Mouse (Mus musculus): ENCODE measurements at regions not wholly inside any gene's neighbourhood (a gene's known extent, or its start where the extent isn't known, plus 50 kb on each side); places are given as distances from the start of the nearest gene placed in this dataset.

DNA sequence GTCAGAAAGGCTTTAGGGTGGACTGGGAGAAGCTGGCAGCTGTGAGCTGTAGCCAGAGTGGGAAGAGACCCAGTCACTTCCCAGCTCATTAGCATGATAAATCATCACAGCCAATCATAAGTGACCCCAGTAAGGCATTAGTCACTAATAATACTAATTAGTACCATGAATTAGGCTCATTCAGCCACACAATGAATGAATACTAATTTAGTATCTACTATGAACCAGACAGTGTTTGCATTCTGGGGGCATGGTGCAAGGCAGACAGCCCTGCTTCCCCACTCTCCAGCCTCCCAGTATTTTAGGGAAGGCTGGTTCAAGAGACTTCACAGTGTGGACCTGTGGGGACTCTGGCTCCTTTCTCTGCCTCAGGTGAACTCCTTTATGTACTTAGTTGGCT, 523.7 kb downstream of the Tbc1d22a start:
- DNase-seq (ENCODE audit: low spot score) = no peak

GRCm38 (mm10) chr15:86738356-86738755, 524.1 kb downstream of the Tbc1d22a start:
- DNase-seq (ENCODE audit: low spot score) = no peak

GRCm38 (mm10) chr15:86738776-86739175, 524.5 kb downstream of the Tbc1d22a start:
- DNase-seq (ENCODE audit: low spot score) = no peak

GRCm38 (mm10) chr15:86751436-86752136, 537.3 kb downstream of the Tbc1d22a start:
- no peak for DNase-seq (ENCODE audit: low spot score)

GRCm38 (mm10) chr15:86763581-86764375, 549.5 kb downstream of the Tbc1d22a start:
- DNase-seq (ENCODE audit: low spot score) = no peak

DNA sequence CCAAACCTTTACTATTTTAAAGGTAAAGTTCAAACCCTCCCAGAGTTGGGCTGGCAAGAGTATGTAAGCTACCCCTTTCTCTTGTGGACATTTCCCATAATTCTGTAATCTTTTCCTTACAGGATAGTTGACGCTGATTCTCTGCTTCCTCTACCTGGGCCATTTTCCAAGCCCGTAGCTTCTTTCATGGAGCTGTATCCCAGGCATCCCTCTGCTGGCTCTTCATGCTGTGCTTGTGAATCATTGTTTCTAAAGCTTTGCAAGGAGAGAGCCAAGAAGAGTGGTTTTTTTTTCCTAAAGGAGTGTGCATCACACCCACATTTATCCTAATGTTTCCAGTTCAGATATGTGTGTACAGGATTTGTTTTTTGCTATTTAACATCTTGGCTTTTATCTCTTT, 553.4 kb downstream of the Tbc1d22a start:
- DNase-seq (ENCODE audit: low spot score) = no peak

DNA sequence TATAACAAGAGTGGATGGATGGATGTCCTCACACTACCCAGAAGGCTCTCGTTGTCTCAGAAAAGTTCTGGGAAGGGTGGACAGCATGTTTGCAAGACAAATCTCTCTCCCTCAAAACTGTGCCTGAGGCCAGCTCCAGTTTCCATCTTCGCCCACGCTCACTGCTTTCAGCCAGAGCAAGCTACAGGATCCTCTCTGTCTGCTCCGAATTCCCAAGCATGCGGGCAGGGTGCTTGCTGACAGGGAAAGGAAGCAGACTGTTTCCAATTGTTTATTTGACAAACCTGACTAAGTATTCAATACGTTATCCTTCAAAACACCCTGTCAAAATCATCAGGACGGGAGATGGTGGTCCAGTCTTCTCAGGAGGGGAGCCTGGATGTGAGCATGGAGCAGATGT, 558.8 kb downstream of the Tbc1d22a start:
- DNase-seq (ENCODE audit: low spot score) = no peak

- DNase-seq (ENCODE audit: low spot score) = no peak
Observed at GRCm38 (mm10) chr15:86777998-86778397, 563.7 kb downstream of the Tbc1d22a start.

- no peak for DNase-seq (ENCODE audit: low spot score)
Observed at GRCm38 (mm10) chr15:86781160-86781559, 566.9 kb downstream of the Tbc1d22a start.

DNA sequence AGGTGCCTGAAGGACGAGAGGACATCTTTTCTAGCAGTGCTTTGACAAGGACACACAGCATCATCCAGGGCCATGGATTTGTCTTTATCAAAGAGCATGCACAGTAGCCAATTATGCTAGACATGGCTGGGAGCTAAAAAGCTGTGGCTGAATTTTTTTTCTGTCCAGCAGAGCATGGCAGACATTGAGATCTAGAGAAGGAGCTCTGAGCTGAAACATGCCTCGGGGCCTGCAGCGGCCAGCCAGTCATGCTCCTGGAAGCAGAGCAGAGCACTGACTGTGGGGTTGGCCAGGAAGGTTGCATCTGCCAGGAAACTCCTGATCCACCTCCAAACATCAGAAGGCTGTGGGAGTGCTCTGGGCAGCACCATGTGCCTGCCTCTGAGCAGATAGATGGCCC, 580.5 kb downstream of the Tbc1d22a start:
- DNase-seq (ENCODE audit: low spot score) = no peak

DNA sequence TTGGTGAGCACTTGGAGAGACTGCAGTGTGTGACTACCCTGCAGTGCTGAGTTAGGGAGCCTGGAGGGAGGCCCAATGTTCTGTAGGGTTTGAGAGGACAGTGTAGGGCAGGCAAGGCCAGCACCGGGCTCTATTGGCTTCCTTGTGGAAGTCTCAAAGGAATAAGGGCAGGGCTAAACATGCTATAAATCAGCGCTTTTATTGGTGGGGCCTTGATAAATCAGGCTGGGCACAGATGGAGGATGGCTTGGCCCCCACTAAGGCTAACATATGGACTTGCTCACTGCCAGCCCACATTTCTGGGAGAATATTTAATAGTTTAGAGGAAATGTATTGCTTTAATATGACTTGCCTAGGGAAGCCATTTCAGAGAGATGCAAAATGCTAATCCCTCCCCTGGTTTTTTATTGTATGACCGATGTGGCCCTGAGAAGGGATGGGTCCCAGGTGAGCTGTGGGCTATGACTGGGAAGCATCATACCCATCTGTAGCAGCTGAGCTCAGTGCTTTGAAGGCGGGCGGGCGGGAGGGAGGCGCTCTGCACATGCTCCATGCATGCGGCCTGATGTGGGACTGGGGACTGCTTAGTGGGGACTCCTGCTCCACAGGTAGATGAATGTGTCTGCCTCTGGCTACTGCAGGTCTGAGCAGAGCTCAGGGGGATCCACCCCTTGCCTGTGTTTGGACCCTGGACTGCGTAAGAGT, 584.4 kb downstream of the Tbc1d22a start:
- no peak for DNase-seq (ENCODE audit: low spot score)

GRCm38 (mm10) chr15:86807296-86808080, 593.2 kb downstream of the Tbc1d22a start:
- no peak for DNase-seq (ENCODE audit: low spot score)

DNA sequence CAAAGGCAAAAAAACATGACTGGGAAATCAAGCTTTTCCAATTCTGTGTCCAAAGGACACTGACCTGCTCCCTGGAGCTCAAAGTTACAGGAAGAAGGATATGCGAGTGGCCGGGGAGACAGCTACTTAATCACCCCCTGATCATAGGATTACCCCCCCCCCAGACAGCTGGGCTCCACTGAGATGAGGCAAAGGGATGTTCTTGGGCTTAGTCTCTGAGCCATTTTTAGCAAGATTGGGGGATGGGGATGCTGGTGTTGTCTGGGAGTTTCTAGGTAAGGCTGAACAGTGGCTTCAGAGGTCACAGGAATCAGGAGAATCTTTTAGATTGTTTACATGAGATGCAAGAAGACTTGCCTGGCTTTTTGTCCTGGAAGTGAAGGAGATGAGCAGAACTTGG, 597.6 kb downstream of the Tbc1d22a start:
- no peak for DNase-seq (ENCODE audit: low spot score)

DNA sequence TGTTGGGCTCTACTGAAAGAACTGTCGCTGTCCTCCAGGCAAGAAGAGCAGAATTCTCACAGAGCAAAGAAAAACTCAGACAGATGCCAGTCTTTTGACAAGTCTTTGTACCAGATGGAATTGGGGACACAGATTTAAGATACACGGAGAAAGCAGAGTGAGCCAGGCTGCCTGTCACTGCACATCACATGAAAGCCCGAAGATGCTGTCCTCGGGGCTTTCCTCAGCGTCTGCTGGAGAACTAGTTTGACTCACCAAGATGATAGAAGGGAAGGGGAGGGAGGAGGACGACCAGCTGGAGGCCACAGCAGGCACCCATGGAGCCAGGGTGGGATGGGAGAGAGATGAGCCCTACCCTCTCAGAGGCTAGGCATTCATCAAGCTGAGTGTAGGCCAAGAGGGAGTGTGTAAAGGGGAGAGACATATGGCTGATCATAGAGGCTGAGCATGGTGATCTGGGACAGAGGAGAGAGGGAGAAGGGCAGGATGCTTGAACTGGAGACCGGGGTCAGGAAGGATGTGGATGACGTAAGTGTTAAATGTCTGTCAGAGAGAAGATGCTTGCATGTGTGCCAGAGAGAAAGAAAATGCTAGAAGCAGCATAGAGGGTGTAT, 600.7 kb downstream of the Tbc1d22a start:
- no peak for DNase-seq (ENCODE audit: low spot score)

GRCm38 (mm10) chr15:86835996-86836395, 621.7 kb downstream of the Tbc1d22a start:
- no peak for DNase-seq (ENCODE audit: low spot score)

DNA sequence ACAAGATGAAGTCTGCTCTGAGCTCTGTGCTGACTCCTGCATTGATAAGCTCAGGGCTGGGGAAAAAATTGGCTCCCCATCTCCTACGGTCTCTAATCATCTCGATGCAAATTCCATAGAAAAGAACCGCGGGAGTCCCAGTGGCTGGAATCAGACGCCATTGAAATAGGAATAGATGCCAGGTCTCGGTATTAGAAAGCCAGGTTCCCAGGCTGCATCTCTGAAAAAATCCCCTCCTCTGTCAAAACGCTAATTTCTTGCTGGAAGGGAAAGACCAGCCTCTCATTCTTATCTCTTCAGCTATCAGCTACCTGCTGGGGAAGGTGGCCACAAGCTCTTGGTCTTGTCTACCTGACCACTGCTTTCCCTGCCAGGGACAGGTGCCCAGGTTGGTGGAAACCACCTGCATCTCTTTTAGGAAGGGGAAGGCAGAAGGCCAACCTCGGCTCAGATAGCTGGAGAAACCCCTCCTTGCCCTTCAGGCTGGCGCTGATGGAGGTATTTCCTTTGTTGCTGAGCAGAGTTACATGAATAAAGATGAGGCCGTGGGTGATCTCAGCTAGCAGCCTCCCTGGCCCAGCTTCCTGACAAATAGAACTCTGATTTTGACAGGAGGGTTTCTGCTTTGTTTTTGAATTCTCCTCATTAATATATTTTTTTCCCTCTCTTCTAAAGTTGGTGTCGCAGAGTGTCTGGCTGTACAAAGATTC, 638.1 kb downstream of the Tbc1d22a start:
- DNase-seq (ENCODE audit: low spot score) = peak; percentile 13

- DNase-seq (ENCODE audit: low spot score) = no peak
Observed at GRCm38 (mm10) chr15:86858356-86858906, 644.2 kb downstream of the Tbc1d22a start.

GRCm38 (mm10) chr15:86875721-86876309, 661.6 kb downstream of the Tbc1d22a start:
- peak; percentile 83 for DNase-seq (ENCODE audit: low spot score)

GRCm38 (mm10) chr15:86896974-86897373, 647.1 kb upstream of the Fam19a5 start:
- DNase-seq (ENCODE audit: low spot score) = no peak

DNA sequence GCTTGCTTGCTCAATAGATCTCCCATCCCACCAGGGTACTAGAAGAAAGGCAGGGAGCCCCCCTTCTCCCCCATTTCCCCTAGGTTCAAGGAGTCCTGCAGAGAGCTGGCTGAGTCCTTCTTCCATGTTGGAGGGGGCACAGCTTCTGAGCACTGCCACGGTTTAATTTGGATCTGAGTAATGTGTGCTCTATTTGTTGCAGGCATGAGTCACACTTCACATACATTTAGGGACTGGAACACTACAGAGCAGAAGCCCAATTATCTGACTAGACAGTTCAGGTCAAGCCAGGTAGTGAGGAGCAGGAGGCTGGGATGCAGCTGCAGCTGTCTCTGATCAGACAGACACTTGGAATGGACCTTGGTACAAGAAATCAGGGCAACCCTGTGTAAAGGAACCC, 644.1 kb upstream of the Fam19a5 start:
- DNase-seq (ENCODE audit: low spot score) = no peak
